Mouse (Mus musculus): ENCODE measurements around the gene Tfip11.
"Not testable (repeated sequence)": the region's sequence is repeated elsewhere in the genome, so short reads cannot be mapped to it uniquely, and the experiment has no call there.

The Tfip11 gene

DNA sequence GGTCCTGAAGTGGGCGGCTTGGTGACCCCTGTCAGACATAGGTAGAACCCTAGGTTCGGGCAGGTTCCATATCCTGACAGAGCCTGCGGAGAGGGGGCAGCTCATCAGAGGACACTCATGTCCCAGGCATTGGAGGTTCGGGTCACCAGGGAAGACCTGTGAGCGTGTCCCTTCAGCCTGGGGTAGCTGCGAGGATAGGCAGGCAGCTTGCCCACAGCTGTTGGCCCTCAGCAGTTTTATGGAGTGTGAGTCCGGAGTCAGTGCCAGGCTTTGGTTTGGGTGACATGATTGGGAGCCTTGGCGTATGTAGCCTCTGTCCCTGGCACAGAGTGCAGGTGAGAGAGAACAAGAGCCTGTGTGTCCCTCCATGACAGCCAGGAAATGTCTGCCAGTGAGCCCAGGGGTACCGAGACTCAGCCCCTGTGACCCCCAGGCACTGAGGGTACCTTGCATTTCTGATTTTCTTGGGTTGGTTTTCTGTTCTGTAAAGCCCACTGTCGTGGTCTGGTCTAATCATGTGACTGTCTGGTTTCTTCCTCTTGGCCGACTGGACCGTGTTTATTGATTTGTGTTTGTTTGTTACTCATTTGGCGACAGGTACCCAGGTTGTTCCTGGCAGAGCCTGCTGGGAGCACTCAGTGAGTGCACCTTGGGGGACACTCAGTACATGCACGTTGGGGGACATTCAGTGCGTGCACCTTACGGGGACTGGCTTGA lies 36.2 kb upstream of the Tfip11 start:
- no peak for DNase-seq (ENCODE audit: low read depth, low spot score)

DNA sequence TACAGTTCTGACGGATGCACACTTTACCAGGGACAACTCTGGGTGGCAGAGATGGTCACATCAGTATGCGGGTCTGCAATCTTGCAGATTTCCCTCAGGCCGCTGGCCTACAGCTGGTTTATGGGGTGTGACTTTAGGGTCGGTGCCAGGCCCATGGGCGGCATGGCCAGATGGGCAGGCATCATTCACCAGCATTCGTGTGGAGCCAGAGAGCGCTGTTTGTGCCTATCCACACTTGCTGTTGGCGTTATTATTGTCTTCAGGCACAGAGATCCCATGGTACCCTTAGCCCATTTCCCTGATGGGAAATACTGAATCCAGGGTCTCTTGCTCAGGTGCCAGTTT lies 35.6 kb upstream of the Tfip11 start:
- no peak for DNase-seq (ENCODE audit: low read depth, low spot score)

DNA sequence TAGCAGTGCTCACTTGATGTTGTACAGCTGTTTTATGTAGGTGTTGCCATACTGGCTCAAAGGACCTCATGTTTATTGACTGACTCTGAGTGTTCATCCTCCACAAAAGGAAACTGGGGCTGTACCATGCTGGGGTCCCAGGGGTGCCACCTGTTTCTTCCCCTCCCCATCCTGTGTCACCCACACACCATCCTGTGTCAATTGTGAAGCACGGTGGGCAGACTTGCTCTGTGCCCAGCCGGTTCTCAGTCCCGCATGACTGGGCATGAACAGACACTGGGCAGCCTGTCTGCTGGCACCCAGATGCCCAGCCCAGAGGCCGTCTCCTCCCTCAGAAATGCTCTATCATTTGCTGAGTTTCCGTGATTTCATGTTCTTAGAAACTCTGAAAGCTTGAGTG lies 34.3 kb upstream of the Tfip11 start:
- DNase-seq (ENCODE audit: low read depth, low spot score), result no peak

DNA sequence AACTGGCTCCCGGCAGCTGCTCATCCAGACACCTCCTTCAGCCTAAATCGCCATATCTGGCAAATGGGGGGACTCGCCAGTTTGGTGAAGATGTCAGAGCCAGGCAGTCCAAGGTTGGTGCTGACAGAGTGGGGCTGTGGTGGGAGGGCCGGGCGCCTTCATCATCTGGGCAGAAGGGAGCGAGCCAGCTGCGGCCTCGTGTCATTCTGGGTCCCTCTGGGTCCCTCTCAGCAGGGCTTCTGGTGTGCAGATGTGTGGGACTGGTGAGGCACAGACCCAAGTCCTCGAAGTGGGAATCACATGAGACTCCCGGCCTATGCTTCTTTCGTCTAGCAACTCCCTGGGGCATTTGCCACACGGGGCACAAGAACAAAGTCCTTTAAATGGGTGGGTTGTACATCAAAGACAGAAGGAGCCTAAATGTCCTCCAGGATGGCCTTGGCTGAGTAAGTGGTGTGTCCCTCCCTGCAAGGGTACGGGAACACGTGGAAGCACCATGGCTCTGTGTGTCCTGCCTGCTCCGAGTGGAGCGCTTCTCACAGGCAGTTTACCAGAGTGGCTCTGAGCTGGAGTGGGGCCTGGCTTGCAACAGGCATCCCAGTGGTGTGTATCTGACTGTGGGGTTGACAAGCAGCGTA lies 33.7 kb upstream of the Tfip11 start:
- DNase-seq (ENCODE audit: low read depth, low spot score), result no peak

DNA sequence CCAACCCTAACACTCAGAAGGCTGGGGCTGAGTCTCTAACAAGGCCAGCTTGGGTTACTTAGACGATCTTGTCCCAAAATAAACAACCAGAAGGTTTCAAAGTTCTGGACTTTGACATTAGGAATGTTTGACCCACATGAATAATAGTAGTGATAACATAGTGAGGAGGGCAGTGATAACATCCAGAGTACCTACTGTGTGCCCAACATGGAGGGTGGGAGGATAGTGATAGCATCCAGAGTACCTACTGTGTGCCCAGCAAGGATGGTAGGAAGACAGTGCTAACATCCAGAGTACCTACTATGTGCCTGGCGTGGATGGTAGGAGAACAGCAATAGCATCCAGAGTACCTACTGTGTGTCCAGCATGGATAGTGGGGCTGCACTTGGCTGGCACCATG lies 32.4 kb upstream of the Tfip11 start:
- no peak for DNase-seq (ENCODE audit: low read depth, low spot score)

DNA sequence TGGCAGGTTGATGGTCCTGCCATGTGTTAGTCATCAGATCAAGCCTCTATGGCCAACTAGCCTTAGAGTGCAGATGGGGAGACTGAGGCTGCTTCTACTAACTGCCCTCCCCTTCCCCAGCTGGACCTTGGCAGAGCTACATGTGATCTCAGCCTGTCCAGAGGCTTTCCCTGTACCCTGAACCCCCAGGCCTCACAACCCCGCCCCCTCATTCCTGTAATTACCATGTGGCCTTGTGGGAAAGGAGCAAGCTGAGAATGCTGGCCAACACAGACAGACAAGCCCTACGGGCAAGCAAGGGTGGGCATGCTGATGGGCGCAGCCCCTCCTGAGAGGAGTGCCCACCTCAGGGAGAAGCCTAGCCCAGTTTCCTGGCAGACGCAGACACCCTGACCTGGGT lies 31.5 kb upstream of the Tfip11 start:
- no peak for DNase-seq (ENCODE audit: low read depth, low spot score)

DNA sequence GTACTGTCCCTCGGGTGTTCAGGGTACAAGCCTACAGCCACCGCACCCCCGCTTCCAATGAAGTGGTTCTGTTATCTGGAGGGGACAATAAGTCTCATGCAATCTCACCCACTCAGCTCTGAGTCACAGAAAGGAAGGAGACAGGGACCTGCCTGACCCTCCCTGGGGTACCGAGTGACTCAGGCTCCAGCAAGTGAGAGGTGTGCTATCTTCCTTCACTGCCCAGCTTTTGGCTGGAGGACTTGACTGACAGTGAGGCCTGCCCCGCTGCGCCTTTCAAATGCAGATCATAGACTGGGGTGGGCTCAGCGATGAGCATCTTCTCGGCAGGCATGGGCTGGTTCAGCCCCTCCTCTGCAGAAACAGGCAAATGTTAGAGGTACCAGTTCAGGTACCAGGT lies 31.0 kb upstream of the Tfip11 start:
- no peak for DNase-seq (ENCODE audit: low read depth, low spot score)

DNA sequence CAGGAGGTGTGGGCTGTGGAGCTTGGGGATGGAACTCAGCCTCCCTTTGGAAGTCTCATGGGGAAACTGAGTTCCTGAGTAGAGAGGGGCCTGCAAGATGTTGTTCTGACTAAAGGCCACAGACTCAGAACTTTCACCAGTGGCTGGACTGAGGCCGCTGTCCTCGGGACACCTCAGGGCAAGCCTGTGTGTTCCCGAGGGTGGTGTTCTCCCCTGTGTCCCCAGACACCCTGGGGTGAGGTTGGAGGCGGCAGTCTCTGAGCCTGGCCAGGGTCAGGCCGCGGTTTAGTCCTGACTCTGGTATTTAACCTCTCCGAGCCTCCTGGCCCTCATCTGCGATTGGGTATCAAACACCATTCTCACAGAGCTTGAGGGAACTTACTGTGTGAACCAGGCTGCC lies 30.6 kb upstream of the Tfip11 start:
- no peak for DNase-seq (ENCODE audit: low read depth, low spot score)

DNA sequence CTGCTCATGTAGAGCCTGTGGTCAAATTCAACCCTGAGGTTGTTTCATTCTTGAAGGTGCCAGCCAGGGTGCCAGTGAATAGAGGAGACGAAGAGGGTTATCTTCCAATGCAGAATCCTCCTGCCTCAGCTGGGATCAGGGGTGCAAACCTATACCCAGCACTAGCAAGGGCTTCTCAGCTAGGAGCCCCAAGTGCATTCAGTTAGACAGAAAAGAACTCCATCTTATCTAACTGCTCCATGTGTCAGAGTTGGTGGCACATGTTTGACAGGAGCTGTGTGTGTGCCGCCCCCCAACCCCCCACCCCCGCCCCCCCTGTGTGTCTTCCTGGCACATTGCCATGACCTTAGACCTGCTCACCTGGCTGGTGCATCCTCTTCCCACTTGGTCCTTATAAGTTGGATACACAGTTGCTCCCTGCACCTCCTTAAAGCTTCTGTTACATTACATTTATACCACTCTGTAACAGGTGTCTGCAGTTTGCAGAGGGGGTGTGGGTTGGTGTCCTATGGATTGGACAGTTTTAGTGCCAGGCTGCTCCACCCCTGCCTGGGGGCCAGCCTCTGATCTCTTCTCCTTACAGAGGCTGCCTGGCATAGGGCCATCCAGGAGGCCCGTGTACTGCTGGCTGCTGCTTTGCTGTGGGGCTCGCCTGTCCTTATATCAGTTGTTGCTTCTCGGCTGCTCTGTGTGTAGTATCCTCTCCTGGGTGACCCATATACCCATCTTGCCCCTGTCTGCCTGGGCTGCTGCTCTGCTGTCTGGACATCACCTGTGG lies 29.6 kb upstream of the Tfip11 start:
- DNase-seq (ENCODE audit: low read depth, low spot score), result no peak

DNA sequence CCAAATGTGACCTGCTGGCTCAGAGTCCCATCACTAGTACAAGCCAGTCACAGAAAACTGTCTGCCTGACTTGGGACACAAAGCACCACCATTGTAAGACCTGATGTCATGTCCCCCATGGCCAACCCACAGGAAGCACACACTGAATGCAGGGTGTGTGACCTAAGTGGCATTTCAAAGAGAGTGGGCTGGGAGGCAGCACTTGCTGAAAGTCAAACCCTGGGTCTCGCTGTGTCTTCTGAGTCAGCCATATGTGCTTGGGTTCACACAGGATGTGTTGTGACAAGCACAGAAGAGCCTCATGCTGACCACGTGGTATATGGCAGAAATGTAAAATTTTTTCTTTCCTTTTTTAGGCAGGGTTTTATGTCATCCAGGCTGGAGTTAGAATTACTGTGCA lies 28.9 kb upstream of the Tfip11 start:
- DNase-seq (ENCODE audit: low read depth, low spot score), result peak; percentile 62

DNA sequence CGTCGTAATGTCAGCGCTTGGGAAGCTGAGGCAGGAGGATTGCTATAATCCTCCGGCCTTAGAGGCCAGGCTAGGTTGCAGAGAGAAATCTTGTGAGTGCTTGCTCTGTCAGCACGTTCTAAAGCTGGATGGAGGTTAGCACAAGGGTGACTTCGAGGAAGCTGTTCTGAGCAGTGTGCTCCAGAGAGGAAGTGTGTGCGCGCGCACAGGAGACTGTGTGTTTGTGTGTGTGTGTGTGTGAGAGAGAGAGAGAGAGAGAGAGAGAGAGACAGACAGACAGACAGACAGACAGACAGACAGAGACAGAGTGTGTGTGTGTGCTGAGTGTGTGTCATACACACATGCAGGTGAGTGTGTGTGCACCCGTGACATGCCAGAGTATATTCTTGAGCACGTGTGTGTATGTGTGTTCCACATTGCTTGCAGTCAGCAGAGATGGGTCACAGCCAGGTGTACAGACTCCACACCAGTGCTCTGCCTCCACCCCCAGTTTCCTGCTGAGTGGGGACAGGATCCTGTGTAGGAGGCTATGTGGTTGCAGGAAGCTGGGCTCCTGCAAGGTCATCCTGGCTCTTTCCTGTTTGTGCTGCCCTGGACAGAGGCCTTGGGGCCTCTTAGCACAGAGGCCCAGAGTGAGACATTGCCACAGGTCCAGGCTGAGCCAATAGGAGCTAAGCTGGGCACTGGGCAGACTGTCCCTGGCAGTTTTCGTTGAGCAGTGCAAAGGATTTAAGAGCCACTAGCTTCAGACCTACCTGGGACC lies 27.8 kb upstream of the Tfip11 start:
- no peak for DNase-seq (ENCODE audit: low read depth, low spot score)

DNA sequence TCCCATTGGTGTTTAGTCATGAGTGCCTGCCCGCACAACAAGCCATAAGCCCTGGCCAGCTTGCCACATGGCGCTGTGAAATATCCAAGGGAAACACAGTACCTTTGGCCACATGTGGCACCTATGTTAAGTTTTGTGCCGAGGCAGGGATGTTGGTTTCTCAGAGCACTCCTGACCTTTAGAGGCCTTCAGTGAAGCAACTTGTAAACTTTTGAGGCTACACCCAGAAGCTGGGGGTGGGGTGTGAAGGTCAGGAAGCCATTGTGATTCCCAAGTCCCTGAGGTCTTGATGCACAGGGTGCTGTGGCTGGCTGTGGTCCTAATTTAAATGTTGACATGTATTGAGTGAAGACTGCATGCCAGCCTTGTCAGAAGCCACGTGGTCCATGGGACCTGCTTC lies 26.8 kb upstream of the Tfip11 start:
- no peak for DNase-seq (ENCODE audit: low read depth, low spot score)

DNA sequence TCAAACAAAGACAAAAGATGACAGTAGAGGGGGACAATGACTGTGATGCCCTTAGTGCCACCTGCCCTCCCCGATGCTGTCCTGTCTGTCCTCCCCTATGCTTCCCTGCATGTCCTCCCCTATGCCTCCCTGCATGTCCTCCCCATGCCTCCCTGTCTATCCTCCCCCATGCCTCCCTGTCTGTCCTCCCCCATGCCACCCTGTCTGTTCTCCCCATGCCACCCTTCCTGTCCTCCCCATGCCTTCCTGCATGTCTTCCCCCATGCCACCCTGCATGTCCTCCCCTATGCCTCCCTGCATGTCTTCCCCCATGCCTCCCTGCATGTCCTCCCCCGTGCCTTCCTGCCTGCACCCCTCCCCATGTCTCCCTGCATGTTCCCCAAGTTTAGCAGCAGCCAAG lies 26.0 kb upstream of the Tfip11 start:
- DNase-seq (ENCODE audit: low read depth, low spot score), result no peak

DNA sequence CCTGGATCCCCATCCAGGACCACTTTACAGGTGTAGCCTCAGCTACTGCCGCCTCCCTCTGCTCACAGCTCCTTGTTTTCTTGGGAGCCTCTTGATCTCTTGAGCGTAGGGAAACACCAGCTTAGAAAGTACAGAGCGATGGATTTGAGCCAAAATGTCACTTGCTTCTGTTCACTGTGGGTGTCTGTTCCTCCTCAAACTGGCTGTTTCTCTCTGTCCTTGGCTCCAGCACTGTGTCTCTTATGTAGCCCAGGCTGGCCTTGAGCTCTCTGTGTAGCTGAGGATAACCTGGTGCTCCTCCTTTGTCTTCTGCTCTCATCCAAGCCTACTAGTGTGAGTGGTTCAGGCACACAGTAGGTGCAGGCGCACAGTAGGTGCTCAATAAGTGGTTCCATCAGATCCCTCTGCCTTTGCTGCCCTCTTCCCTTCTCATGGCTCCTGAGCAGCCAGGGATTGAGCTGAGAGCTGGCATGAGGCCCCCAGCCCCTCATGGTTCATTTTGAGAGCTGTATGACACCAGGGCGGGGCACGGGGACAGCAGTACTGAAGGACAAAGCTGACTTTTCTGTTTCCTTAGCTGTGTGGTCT lies 25.3 kb upstream of the Tfip11 start:
- DNase-seq (ENCODE audit: low read depth, low spot score), result peak; percentile 80

DNA sequence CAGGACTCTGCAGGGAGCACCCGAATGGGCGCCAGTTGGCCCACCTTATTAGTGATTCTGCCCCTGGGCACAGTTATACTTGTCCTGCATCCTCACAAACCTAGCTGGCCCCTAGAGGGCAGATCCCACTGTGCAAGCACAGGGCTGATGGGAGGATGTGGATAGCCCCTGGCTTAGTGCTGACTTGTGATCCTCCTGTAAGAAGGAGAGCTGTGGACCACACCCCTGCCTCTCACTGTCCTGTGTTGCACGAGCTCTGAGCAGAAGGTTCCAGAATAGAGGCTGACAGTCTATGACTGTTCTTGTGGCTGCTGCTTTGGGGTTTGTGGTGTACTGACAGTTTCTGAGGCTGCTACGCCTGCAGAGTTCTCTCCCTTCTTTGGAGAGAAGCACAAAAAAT lies 24.5 kb upstream of the Tfip11 start:
- no peak for DNase-seq (ENCODE audit: low read depth, low spot score)

DNA sequence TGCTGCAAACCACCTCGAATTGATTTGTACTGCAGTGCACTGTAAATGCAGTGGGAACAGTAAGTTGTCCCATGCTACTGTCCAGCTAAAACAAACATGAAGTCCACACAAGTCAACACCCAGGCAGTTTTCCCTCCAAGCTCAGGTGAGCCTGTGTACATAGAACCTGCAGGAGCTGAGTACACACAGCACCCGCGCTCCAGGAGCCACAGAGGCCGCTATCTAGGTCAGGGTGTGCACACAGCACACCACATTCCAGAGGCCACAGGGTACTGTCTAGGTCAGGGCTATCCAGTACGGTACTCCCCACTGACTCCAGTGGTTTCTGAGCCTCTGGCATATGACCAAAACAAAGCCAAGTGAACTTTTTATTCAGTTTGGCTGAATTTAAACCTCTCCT lies 23.8 kb upstream of the Tfip11 start:
- DNase-seq (ENCODE audit: low read depth, low spot score), result no peak

DNA sequence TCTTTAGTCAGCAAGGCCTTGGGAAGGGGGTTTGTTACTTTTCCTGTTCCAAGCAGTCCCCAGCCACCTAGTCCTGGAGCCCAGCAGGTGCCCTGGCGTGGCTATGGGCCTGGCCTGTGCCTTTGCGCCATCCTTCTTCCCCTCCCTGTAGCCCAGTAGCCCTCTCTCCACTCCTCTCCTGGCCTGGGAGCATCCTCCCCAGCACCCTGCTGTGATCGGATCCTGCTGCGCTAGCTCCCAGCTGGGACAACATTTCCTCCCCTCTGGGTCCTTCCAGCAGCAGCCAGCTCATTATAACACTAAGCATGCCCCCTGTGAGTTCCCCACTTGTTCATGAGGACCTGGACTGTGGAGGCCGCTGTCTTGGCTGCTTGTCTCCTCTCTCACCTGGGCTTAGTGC lies 20.3 kb upstream of the Tfip11 start:
- DNase-seq (ENCODE audit: low read depth, low spot score), result no peak

DNA sequence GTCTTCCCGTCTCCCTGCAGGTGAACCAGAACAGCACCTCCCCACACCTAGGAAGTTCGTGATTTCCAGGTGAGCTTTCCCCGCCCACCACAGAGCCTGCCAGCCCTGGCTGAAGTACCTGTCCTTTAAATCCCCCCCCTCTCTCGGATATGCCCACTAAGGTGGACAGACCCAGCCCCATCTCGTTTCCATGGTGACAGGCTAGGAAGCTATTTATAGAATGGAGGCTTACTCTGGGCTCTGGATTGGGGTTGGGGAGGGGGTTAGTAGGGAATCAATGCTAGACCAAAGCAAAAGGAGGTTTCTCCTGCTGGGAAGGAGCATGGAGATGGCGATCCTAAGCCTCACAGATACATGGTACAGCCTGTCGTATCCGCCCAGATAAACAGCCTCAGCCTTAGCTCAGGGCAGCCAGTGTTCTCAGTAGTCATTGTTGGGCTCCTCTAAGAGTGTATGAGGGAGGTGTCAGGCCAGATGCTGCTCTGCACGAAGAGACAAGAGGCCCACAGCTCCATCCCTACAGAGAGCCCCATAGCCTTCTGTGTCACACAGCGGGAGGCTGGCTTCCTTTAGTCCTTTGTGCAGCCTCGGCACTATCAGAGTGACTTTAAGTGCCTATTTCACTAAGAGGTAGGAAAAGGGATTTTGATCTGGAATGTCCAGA lies 12.8 kb upstream of the Tfip11 start:
- peak; percentile 46 for DNase-seq (ENCODE audit: low read depth, low spot score)

DNA sequence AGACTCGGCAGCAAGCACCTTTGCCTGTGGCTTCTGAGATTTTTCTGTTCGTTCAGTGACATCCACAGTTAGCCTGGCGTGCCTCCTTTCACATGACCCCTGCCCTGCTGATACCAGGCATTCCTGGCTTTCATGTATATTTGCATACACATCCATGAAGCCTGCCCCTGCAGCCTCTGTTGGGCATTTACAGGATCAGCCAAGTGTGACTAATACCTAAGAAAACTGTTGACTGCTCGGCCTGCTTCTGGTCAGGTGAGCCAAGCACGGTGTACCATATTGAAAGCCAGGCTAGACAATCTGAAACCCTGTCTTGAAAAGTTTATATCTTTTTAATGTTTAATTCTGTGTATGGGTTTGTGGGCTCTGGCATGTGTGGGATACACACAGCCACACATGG lies 9.7 kb upstream of the Tfip11 start:
- no peak for DNase-seq (ENCODE audit: low read depth, low spot score)

DNA sequence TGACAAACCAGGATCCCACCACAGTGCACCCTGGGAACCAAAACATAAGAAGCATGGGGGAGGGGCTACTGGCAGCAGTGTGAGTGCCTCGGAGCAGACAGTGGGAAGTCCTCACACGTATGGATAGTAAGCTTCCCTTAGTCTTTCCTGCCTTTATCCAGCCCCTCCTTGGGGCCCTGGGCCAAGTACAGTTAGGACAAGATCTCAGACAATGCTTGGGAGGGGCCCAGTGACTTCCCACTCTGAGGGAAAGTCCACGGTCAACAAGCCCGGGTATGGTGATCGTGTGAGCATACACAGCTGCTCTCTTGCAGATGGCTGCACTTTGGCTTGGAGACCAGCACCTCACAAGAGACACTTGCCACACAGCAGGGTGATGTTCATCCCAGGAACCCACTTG lies 8.8 kb upstream of the Tfip11 start:
- DNase-seq (ENCODE audit: low read depth, low spot score), result no peak

DNA sequence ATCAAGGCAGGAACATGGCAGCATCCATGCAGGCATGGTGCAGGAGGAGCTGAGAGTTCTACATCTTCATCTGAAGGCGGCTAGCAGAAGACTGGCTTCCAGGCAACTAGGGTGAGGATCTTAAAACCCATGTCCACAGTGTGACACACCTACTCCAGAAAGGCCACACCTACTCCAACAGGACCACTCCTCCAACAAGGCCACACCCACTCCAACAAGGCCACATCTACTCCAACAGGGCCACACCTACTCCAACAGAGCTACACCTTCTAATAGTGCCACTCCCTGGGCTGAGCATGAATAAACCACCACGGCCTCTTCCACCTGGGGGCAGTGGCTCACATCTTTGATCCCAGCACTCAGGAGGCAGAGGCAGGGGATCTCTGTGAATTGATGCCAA lies 6.8 kb upstream of the Tfip11 start:
- not testable (repeated sequence) for DNase-seq (ENCODE audit: low read depth, low spot score)

Data from brain, adult 2 months (tissue).